12 mouse cellular contexts compared by ENCODE assay signal in genomic region chr7:46643172-46643571, GRCm38 (mm10). TPM values are rescaled to one million over a fixed set of nuclear protein-coding genes. Genes with fewer than 3 reads are reported as not detected.
DNase-seq lines count a peak whose midpoint lies in the region; ATAC-seq and TF ChIP-seq lines count a peak whose summit lies in the region.
"Had no signal": no experiment of that assay in that cellular context is flagged by ENCODE, and none has a peak within 500 bp of the region (broad histone marks: within the 10 kb centered on the region; RNA-seq: fewer than 3 reads in every experiment).

No protein-coding gene starts in this region.

- H3K9me3 ChIP-seq in kidney, postnatal 0 days (replicated peaks; ENCODE audit: low read length), result no peaks in the 10 kb centered on the region
- no peaks in the 10 kb centered on the region for H3K9me3 ChIP-seq in G1E (replicated peaks)
- H3K9me3 ChIP-seq: embryonic facial prominence, embryonic 10.5 days; lung, embryonic 15.5 days had no signal

- peak; percentile 48 for TF ChIP-seq CTCF in kidney, postnatal 0 days (IDR thresholded peaks at IDR 0.05; ENCODE audit: low read depth)
- TF ChIP-seq CTCF in G1E (IDR thresholded peaks at IDR 0.05; ENCODE audit: low read depth, low read length), result 0 out of 2 replicates have a peak, but pooled peaks have one; percentile 4

- WGBS in kidney, postnatal 0 days, result 85% methylated on average over 1 of the region's 1 CpGs

- no peak overlapping the region for H3K9ac ChIP-seq in kidney, postnatal 0 days (ENCODE audit: low read depth, low read length)
- H3K9ac ChIP-seq: lung, embryonic 15.5 days had no signal

- no peaks in the 10 kb centered on the region for H3K36me3 ChIP-seq in kidney, postnatal 0 days (ENCODE audit: insufficient read depth, low read length)
- peaks cover 17% of the 10 kb centered on the region for H3K36me3 ChIP-seq in G1E (replicated peaks)
- H3K36me3 ChIP-seq: embryonic facial prominence, embryonic 10.5 days; lung, embryonic 15.5 days had no signal

- no peak overlapping the region for H3K4me2 ChIP-seq in kidney, postnatal 0 days (ENCODE audit: low read length)
- H3K4me2 ChIP-seq: lung, embryonic 15.5 days had no signal

- peaks cover 3% of the 10 kb centered on the region; the same call in 1 of the 2 replicates for H3K4me1 ChIP-seq in kidney, postnatal 0 days (replicated peaks; ENCODE audit: insufficient read depth, low read length)
- peaks cover 61% of the 10 kb centered on the region for H3K4me1 ChIP-seq in G1E (ENCODE audit: insufficient read depth, low read depth, low read length)

- no peak for ATAC-seq in kidney, postnatal 0 days (replicated peaks; ENCODE audit: low FRiP score, low read depth)
- ATAC-seq in G1E (ENCODE audit: extremely low read depth, insufficient number of reproducible peaks, low FRiP score, poor library complexity, severe bottlenecking), result peak; percentile 52
- no peak for ATAC-seq in granulocyte monocyte progenitor cell, adult 5-6 weeks (replicated peaks; ENCODE audit: poor library complexity, severe bottlenecking)
- ATAC-seq: forebrain, embryonic 14.5 days had no signal

- no peak overlapping the region for H3K27ac ChIP-seq in kidney, postnatal 0 days
- H3K27ac ChIP-seq: embryonic facial prominence, embryonic 10.5 days; lung, embryonic 15.5 days had no signal

- DNase-seq in kidney, postnatal 0 days (ENCODE audit: low spot score), result no peak
- DNase-seq in kidney, adult 11 months, result no peak
- DNase-seq in 416B (ENCODE audit: low read depth), result peak; percentile 21
- DNase-seq in G1E (ENCODE audit: low spot score), result no peak
- DNase-seq in cerebellum, postnatal 25 days, result peak; percentile 80 to 84
- DNase-seq in thymus, postnatal 0 days (ENCODE audit: low spot score), result no peak
- DNase-seq: spleen, adult 18-20 months; thymus, postnatal 36 days had no signal

- H3K27me3 ChIP-seq in kidney, postnatal 0 days (ENCODE audit: insufficient read depth, low read length), result no peaks in the 10 kb centered on the region
- H3K27me3 ChIP-seq in G1E (ENCODE audit: insufficient read depth, low read length), result no peaks in the 10 kb centered on the region

- H3K4me3 ChIP-seq in kidney, postnatal 0 days (replicated peaks; ENCODE audit: low read depth, low read length), result no peak overlapping the region
- H3K4me3 ChIP-seq in G1E (ENCODE audit: low read depth, low read length), result no peak overlapping the region
- H3K4me3 ChIP-seq: embryonic facial prominence, embryonic 10.5 days; lung, embryonic 15.5 days had no signal

RNA-seq across cellular contexts. Expression of gene Sergef, which starts 3.6 kb away (rescaled TPM):
- polyA plus RNA-seq in kidney, postnatal 0 days (2015; fragmentation: Nextera tagmentation; extraction: Ambion mirVana), result 15.5 and 17.2 TPM in 2 replicates
- total RNA-seq in G1E (2014; fragmentation: Nextera tagmentation) (13.0 and 14.9 TPM in 2 replicates), G1E (2017) (36.2 and 36.5 TPM in 2 replicates)
- polyA plus RNA-seq in G1E (2012), result 9.5 and 10.9 TPM in 2 replicates
- total RNA-seq in granulocyte monocyte progenitor cell, adult 5-6 weeks (2014; fragmentation: Nextera tagmentation), result 11.2 and 24.1 TPM in 2 replicates
- 10.4 and 12.4 TPM in 2 replicates for total RNA-seq in granulocyte monocyte progenitor cell, adult 5-6 weeks (2017)
- 11.0 and 11.1 TPM in 2 replicates for polyA plus RNA-seq in thymus, postnatal 0 days (2015; fragmentation: Nextera tagmentation; extraction: Ambion mirVana)

RNA-seq across cellular contexts. Expression of gene Tph1, which starts 29.2 kb away (rescaled TPM):
- 1.3 and 2.2 TPM in 2 replicates for polyA plus RNA-seq in kidney, postnatal 0 days (2015; fragmentation: Nextera tagmentation; extraction: Ambion mirVana)
- total RNA-seq in G1E (2014; fragmentation: Nextera tagmentation), result 171 and 201 TPM in 2 replicates
- 386 and 387 TPM in 2 replicates for total RNA-seq in G1E (2017)
- 2.1 and 3.6 TPM in 2 replicates for polyA plus RNA-seq in G1E (2012)
- not detected in 2 replicates for total RNA-seq in granulocyte monocyte progenitor cell, adult 5-6 weeks (2014; fragmentation: Nextera tagmentation)
- 0.15 TPM in 1 of 2 replicates, not detected in the other for total RNA-seq in granulocyte monocyte progenitor cell, adult 5-6 weeks (2017)
- 3.5 and 4.2 TPM in 2 replicates for polyA plus RNA-seq in thymus, postnatal 0 days (2015; fragmentation: Nextera tagmentation; extraction: Ambion mirVana)

Comparison
In these comparisons a context has a peak if more than half of its experiments do, and no peak if none do; other contexts are left out.
1. DNase-seq: peak in 416B (single experiment) and cerebellum, postnatal 25 days (2 of 2); none in kidney, postnatal 0 days (single experiment), kidney, adult 11 months (single experiment), G1E (single experiment) and thymus, postnatal 0 days (single experiment).